Mouse (Mus musculus): ENCODE measurements around the gene Arrb1. TPM values are rescaled to one million over a fixed set of nuclear protein-coding genes. Genes with fewer than 3 reads are reported as not detected.

Arrb1 gene
- polyA plus RNA-seq, 1 experiment from 2014 or later = 10.0 TPM

DNA sequence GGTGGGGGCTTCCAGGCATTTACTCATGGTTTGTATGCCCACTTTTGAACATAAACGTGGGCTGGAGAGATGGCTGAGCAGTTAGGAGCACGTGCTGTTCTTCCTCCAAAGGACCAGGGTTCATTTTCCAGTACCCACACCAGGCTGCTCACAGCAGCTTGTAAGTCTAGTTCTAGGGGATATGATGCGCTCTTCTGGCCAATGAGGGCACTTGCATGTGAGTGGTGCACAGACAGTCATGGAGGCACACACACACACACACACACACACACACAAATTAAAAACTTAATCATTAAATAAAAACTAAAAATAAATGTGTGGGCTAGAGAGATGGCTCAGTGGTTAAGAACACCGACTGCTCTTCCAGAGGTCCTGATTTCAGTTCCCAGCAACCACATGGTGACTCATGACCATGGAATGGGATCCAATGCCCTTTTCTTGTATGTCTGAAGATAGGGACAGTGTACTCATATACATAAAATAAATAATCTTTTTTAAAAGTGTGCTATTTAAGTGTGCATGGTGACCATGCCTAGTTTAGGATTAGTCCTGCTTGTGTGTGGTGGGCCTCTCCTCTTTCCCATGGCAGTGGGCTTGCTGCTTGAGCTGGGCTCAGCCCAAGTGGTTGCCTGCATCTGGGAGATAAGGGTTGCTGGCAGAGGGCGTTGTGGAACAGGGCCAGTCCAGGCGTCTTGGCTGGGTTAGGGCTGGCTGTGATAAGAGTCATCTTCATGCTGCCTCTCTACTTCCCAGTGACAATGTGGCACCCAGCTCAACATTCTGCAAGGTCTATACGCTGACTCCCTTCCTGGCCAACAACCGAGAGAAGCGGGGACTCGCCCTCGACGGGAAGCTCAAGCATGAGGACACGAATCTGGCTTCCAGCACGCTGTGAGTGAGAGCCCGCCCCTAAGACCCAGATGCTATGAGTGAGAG lies 58.9 kb downstream of the Arrb1 start:
- DNase-seq (ENCODE audit: low spot score) = no peak
- WGBS = 85% methylated on average over 15 of the region's 15 CpGs
- Histone ChIP-seq H3K4me3 (no peak overlapping the region), H3K4me1 (no peaks in the 10 kb centered on the region), H3K36me3 (peaks cover 41% of the 10 kb centered on the region), H3K9me3 (replicated peaks) (no peaks in the 10 kb centered on the region), H3K27me3 (ENCODE audit: low read depth, poor library complexity, severe bottlenecking) (no peaks in the 10 kb centered on the region), H3K27ac (peak overlapping the region; percentile 56)

DNA sequence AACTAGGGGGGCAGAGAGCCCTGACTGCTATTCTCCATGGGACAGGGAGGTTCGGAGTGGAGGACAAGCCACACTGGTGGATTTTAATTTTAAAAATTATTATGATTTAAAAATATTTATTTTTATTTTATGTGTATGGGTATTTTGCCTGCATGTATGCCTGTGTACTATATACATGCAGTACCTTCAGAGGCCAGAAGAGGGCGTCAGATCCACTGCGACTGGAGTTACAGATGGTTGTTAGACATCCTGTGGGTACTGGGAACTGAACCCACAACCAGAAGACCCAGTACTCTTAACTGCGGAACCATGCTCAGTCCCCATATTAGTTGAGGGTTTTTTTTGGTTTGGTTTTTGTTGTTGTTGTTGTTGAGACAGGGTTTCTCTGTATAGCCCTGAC lies 63.5 kb downstream of the Arrb1 start:
- Histone ChIP-seq H3K9me3 (replicated peaks) (no peaks in the 10 kb centered on the region), H3K4me3 (no peak overlapping the region), H3K27me3 (ENCODE audit: low read depth, poor library complexity, severe bottlenecking) (no peaks in the 10 kb centered on the region), H3K27ac (no peak overlapping the region), H3K36me3 (peaks cover 48% of the 10 kb centered on the region), H3K4me1 (no peaks in the 10 kb centered on the region)
- no peak for DNase-seq (ENCODE audit: low spot score)
- 78% methylated on average over 4 of the region's 4 CpGs for WGBS

DNA sequence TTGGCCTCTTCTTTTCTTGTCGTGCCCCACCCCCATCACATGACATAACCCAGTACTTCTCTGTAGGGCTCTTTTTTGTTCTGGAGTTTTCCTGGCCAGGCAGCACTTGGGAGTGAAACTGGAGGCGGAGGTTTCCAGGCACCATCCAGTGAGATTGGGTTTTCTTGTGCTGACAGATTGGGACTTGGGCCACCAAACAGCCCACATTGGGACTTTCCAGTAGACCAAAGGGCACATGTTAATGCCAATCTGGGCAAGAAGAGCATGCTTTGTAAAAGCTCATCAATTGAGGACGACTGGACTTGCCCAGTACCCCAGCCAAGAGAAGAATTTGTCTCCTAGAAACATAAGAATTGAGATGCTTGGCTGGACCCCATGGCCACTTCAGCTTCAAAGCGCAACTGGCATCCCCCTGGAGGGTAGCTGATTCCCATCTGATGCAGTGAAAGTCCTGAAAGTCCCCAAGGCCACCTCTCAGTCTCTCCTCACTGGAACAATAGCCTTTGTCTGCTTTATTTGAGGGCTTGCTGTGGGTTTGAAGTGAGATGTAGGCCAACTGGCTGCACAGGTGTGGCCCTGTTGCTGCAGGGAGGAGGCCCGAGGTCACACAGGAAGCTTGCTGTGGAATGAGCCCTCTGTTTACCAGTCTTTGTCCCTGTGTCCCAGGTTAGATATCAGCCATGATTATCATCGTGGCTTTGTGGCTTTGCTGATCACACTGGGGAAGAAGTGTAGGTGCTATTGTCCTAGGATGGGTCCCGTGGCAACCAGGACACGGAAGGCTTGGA lies 68.8 kb downstream of the Arrb1 start:
- Histone ChIP-seq H3K36me3 (peaks cover 21% of the 10 kb centered on the region), H3K4me3 (no peak overlapping the region), H3K27ac (no peak overlapping the region), H3K27me3 (ENCODE audit: low read depth, poor library complexity, severe bottlenecking) (no peaks in the 10 kb centered on the region), H3K4me1 (peaks cover 6% of the 10 kb centered on the region), H3K9me3 (replicated peaks) (no peaks in the 10 kb centered on the region)
- 90% methylated on average over 8 of the region's 8 CpGs for WGBS
- no peak for DNase-seq (ENCODE audit: low spot score)

- no peak overlapping the region for H3K27ac ChIP-seq
- no peak overlapping the region for H3K4me3 ChIP-seq
- peaks cover 17% of the 10 kb centered on the region for H3K36me3 ChIP-seq
- H3K9me3 ChIP-seq (replicated peaks) = no peaks in the 10 kb centered on the region
- 89% methylated on average over 2 of the region's 2 CpGs for WGBS
- no peak for DNase-seq (ENCODE audit: low spot score)
- H3K27me3 ChIP-seq (ENCODE audit: low read depth, poor library complexity, severe bottlenecking) = no peaks in the 10 kb centered on the region
- H3K4me1 ChIP-seq = peaks cover 6% of the 10 kb centered on the region
Observed at GRCm38 (mm10) chr7:99605058-99605457, 69.8 kb downstream of the Arrb1 start.

GRCm38 (mm10) chr7:99606303-99606702 lies 71.0 kb downstream of the Arrb1 start:
- DNase-seq (ENCODE audit: low spot score) = no peak
- Histone ChIP-seq H3K4me3 (no peak overlapping the region), H3K27me3 (ENCODE audit: low read depth, poor library complexity, severe bottlenecking) (no peaks in the 10 kb centered on the region), H3K36me3 (peaks cover 8% of the 10 kb centered on the region), H3K9me3 (replicated peaks) (no peaks in the 10 kb centered on the region), H3K4me1 (peaks cover 6% of the 10 kb centered on the region), H3K27ac (no peak overlapping the region)
- WGBS = 87% methylated on average over 11 of the region's 11 CpGs

DNA sequence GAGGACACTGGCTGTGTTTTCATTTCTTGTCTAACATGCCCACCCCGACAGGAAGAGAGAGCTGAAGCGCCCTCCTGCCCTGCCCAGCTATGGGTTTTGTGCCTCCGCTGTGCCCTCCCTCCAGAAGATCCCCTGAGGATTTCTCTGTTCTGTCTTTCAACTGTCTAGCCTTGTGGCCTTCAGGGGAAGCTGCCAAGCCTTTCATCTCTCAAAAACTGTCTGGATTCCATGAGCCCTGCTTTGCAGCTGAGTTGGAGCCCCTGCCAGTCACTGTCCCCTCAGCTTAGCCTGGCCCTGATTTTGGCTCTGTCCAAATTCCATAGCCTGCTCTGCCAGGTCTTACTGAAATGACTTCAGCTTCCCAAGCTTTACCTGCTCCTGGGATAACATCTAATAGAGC lies 71.5 kb downstream of the Arrb1 start:
- 70% methylated on average over 3 of the region's 3 CpGs for WGBS
- Histone ChIP-seq H3K4me3 (no peak overlapping the region), H3K27ac (no peak overlapping the region), H3K27me3 (ENCODE audit: low read depth, poor library complexity, severe bottlenecking) (no peaks in the 10 kb centered on the region), H3K4me1 (peaks cover 6% of the 10 kb centered on the region), H3K36me3 (peaks cover 3% of the 10 kb centered on the region; the same call in 1 of the 2 replicates), H3K9me3 (replicated peaks) (no peaks in the 10 kb centered on the region)
- DNase-seq (ENCODE audit: low spot score) = no peak

- Histone ChIP-seq H3K36me3 (no peaks in the 10 kb centered on the region), H3K27me3 (ENCODE audit: low read depth, poor library complexity, severe bottlenecking) (no peaks in the 10 kb centered on the region), H3K27ac (no peak overlapping the region), H3K4me1 (peaks cover 6% of the 10 kb centered on the region), H3K4me3 (no peak overlapping the region), H3K9me3 (replicated peaks) (no peaks in the 10 kb centered on the region)
- no peak for DNase-seq (ENCODE audit: low spot score)
- 41% methylated on average over 2 of the region's 2 CpGs for WGBS
Observed at GRCm38 (mm10) chr7:99607632-99608031, 72.4 kb downstream of the Arrb1 start.

DNA sequence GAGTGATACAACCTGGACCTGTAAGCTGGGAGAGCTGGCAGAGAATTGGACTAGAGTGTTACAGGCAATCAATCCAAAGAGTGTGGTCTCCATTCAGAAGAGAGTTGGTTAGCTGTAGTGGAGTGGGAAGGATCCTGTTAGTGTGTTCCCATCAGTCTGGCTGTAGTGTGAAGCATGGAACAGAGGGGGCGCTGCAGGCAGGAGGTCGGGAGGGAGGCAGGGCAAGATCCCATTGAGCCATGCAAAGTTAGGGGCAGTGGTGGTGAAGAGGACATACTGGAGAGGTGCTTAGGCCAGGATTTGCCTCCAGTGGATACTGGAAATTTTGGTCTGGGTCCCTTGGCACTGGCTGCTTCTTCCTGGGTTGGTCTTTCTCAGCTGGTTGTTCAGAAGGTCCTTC lies 83.0 kb downstream of the Arrb1 start:
- Histone ChIP-seq H3K4me3 (no peak overlapping the region), H3K27ac (no peak overlapping the region), H3K9me3 (replicated peaks) (no peaks in the 10 kb centered on the region), H3K4me1 (no peaks in the 10 kb centered on the region), H3K36me3 (no peaks in the 10 kb centered on the region), H3K27me3 (ENCODE audit: low read depth, poor library complexity, severe bottlenecking) (peaks cover 33% of the 10 kb centered on the region)
- no peak for DNase-seq (ENCODE audit: low spot score)
- WGBS = 63% methylated on average over 2 of the region's 2 CpGs

DNA sequence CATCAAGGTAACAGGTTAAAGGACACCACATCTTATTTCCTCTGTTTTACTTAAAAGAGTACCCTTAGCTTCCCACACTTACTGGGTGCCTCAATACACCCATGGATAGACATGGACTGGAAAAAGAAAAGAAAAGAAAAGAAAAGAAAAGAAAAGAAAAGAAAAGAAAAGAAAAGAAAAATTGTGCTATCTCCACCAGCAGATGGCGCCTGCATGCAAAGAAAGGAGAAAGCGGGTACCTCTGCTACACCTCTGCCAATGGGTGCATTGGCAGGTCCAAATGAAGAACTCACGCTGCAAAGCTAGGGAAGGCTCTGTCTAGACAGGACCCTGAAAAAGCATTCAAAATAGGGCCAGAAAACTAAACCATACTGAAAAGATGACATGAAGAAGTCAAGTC lies 83.6 kb downstream of the Arrb1 start:
- Histone ChIP-seq H3K4me1 (no peaks in the 10 kb centered on the region), H3K4me3 (no peak overlapping the region), H3K9me3 (replicated peaks) (no peaks in the 10 kb centered on the region), H3K27me3 (ENCODE audit: low read depth, poor library complexity, severe bottlenecking) (peaks cover 38% of the 10 kb centered on the region), H3K36me3 (no peaks in the 10 kb centered on the region), H3K27ac (no peak overlapping the region)
- peak; percentile 45 for DNase-seq (ENCODE audit: low spot score)
- WGBS = 11% methylated on average over 3 of the region's 3 CpGs

- H3K4me3 ChIP-seq = peak overlapping the region; percentile 60
- under 1% methylated on average over 81 of the region's 81 CpGs for WGBS
Observed at GRCm38 (mm10) chr7:99625722-99626375, 90.6 kb downstream of the Arrb1 start.

DNA sequence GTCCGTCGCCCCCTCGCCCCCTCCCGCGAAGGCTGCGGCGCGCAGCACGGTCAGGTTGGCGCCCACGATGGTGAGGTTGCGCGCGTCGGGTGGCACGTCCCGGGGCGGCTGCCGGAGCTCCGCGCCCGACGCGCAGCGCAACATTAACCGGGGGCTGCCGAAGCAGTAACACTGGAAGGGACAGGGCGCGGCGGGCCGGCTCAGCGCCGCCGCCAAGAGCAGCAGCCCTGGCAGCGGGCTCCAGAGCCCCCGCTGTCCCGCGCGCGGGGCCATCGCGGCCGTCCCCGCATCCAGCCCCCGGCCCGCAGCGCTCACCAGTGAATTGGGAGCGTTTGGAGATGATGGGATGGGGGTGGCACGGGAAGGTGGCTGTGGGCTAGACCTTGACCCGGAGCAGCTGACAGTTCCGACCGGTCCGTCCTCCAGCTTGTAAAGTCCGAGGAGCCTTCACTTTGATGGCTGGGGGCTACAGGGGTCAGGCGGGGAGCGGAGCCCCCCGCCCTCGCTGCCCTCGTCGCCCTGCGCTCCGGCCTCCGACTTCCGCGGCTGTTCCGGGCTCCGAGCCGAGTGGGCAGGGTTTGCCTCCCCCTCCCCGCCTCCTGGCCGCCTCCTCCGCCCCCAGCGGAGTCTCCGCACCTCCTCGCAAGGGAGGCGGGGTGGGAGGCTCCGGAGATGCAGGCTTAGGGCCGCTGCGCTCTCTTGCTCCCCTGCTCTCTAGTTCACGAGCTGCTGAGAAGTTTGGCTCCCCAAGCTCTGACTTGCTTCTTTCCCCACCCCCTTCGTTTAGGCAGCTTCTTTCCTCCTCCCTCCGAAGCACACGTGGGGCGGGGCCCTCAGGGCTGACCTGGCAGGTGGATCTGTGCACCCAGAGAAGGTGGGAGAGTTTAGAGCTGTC lies 91.4 kb downstream of the Arrb1 start, which contains the start of gene Tpbgl:
Gene Tpbgl, minus strand, starts transcription at position 728 of the 895 bp plus-strand sequence.
- WGBS = under 1% methylated on average over 78 of the region's 83 CpGs
- H3K27ac ChIP-seq = peak within 1 kb of the TSS; percentile 56; the same call in 1 of the 2 replicates
- H3K36me3 ChIP-seq = no peaks in the 10 kb centered on the region
- no peaks in the 10 kb centered on the region for H3K9me3 ChIP-seq (replicated peaks)
- H3K4me1 ChIP-seq = peaks cover 24% of the 10 kb centered on the region
- H3K27me3 ChIP-seq (ENCODE audit: low read depth, poor library complexity, severe bottlenecking) = peaks cover 100% of the 10 kb centered on the region
- DNase-seq (ENCODE audit: low spot score) = peak; percentile 55
- H3K4me3 ChIP-seq = peak within 1 kb of the TSS; percentile 60

More at GRCm38 (mm10) chr7:99625722-99626375, 90.6 kb downstream of the Arrb1 start:
- Histone ChIP-seq H3K36me3 (no peaks in the 10 kb centered on the region), H3K27me3 (ENCODE audit: low read depth, poor library complexity, severe bottlenecking) (peaks cover 100% of the 10 kb centered on the region), H3K9me3 (replicated peaks) (no peaks in the 10 kb centered on the region), H3K4me1 (peaks cover 24% of the 10 kb centered on the region), H3K27ac (peak overlapping the region; percentile 56; the same call in 1 of the 2 replicates)
- peak; percentile 91 for DNase-seq (ENCODE audit: low spot score)

GRCm38 (mm10) chr7:99627366-99627765 lies 92.1 kb downstream of the Arrb1 start:
- peaks cover 100% of the 10 kb centered on the region for H3K27me3 ChIP-seq (ENCODE audit: low read depth, poor library complexity, severe bottlenecking)
- no peak for DNase-seq (ENCODE audit: low spot score)
- peaks cover 24% of the 10 kb centered on the region for H3K4me1 ChIP-seq
- H3K36me3 ChIP-seq = no peaks in the 10 kb centered on the region
- H3K4me3 ChIP-seq = peak overlapping the region; percentile 60; the same call in 1 of the 2 replicates
- WGBS = 2% methylated on average over 7 of the region's 7 CpGs
- H3K9me3 ChIP-seq (replicated peaks) = no peaks in the 10 kb centered on the region
- H3K27ac ChIP-seq = no peak overlapping the region

Measured in limb, embryonic 10.5 days (tissue).